Mouse (Mus musculus) small intestine, adult 2 months (tissue): Measurements from ENCODE around the gene Mpzl3.

Source experiments
- CTCF ChIP-seq: fragments of 200-500 bp; IDR thresholded peaks from 2 replicates; pipeline ENCODE4 v1.5.1; 2012; ENCODE audit warnings: low read depth, mild to moderate bottlenecking, control low read depth, inconsistent platforms, low read length, moderate library complexity, mixed read lengths; ENCODE audit not compliant: insufficient replicate concordance, insufficient read length; ENCODE audit errors: extremely low read depth
- POLR2A ChIP-seq: fragments of 200-500 bp; IDR thresholded peaks from 2 replicates; pipeline ENCODE4 v1.6.1; 2012; ENCODE audit warnings: low read depth, mild to moderate bottlenecking, control low read depth, inconsistent platforms, low read length, moderate library complexity

- TF ChIP-seq CTCF (no peak), POLR2A (no peak)
These were observed 24.6 kb upstream of the Mpzl3 start for GRCm38 (mm10) chr9:45030341-45030740.
